Mouse (Mus musculus) stomach, postnatal 0 days (tissue): ENCODE data around the gene Zfp592. TPM values are rescaled to one million over a fixed set of nuclear protein-coding genes. Genes with fewer than 3 reads are reported as not detected.

Experiments used
- ATAC-seq: fragments of 200-750 bp; cut with Nextera tagmentation; 2 replicates; pipeline ENCODE4 v1.8.0; 2017; ENCODE audit not compliant: low FRiP score, low TSS enrichment
- DNase-seq: peaks from one replicate; pipeline ENCODE4 v3.0.0-alpha.2; 2016; ENCODE audit warnings: low spot score
- H3K27ac ChIP-seq: fragments of 300-500 bp; sonication (generic); replicated peaks from 2 replicates; pipeline ENCODE4 v1.5.1; 2014; ENCODE audit warnings: mild to moderate bottlenecking, control low read depth
- H3K27me3 ChIP-seq: fragments of 300-500 bp; sonication (generic); 2 replicates; pipeline ENCODE4 v1.6.1; 2014; ENCODE audit warnings: low read length; ENCODE audit not compliant: control insufficient read depth, insufficient read depth
- H3K36me3 ChIP-seq: fragments of 300-500 bp; sonication (generic); 2 replicates; pipeline ENCODE4 v1.6.1; 2014; ENCODE audit warnings: low read length, mixed read lengths; ENCODE audit not compliant: control insufficient read depth, insufficient read depth
- H3K4me1 ChIP-seq: fragments of 300-500 bp; sonication (generic); replicated peaks from 2 replicates; pipeline ENCODE4 v1.6.1; 2014; ENCODE audit warnings: antibody characterized with exemption; ENCODE audit not compliant: control insufficient read depth, insufficient read depth
- H3K4me2 ChIP-seq: fragments of 300-500 bp; sonication (generic); replicated peaks from 2 replicates; pipeline ENCODE4 v1.6.1; 2014; ENCODE audit warnings: low read depth, mild to moderate bottlenecking, control low read depth, moderate library complexity
- H3K4me3 ChIP-seq: fragments of 300-500 bp; sonication (generic); 2 replicates; pipeline ENCODE4 v1.5.1; 2014; ENCODE audit warnings: low read depth, low read length, control low read depth
- H3K9ac ChIP-seq: fragments of 300-500 bp; sonication (generic); 2 replicates; pipeline ENCODE4 v1.6.1; 2014; ENCODE audit warnings: mild to moderate bottlenecking, low read length, control low read depth, mixed read lengths
- H3K9me3 ChIP-seq: fragments of 300-500 bp; sonication (generic); 2 replicates; pipeline ENCODE4 v1.6.1; 2016; ENCODE audit warnings: low read length; ENCODE audit not compliant: control insufficient read depth
- CTCF ChIP-seq: IDR thresholded peaks from 2 replicates; pipeline ENCODE4 v1.5.1; 2016; ENCODE audit warnings: antibody characterized with exemption, low read depth, mild to moderate bottlenecking, moderate library complexity
- EP300 ChIP-seq: optimal IDR thresholded peaks from 2 replicates; pipeline ENCODE3; 2016; ENCODE audit warnings: antibody characterized with exemption
- WGBS: fragments of 180-500 bp; shearing (Covaris S2); extraction: QIAGEN DNeasy Blood & Tissue Kit; methylation state at CpG from one replicate; pipeline ENCODE4 v1.1.7; 2014; 5-methylcytosine and 5-hydroxymethylcytosine counted together
- polyA plus RNA-seq: library from polyadenylated mRNA; unstranded; fragments of >200 nt; fragmentation: Nextera tagmentation; extraction: Ambion mirVana; gene quantifications from 2 replicates; pipeline ENCODE4 v1.2.1, GENCODE M21; 2015

Gene Zfp592
- polyA plus RNA-seq, 1 experiment from 2014 or later, result 3.0 TPM

- Histone ChIP-seq H3K27me3 (no peaks in the 10 kb centered on the region), H3K4me2 (no peak overlapping the region), H3K9me3 (no peaks in the 10 kb centered on the region), H3K4me3 (no peak overlapping the region), H3K4me1 (no peaks in the 10 kb centered on the region), H3K9ac (no peak overlapping the region), H3K36me3 (no peaks in the 10 kb centered on the region), H3K27ac (no peak overlapping the region)
- ATAC-seq, result no peak
- no peak for TF ChIP-seq EP300
- no peak for TF ChIP-seq CTCF
- WGBS, result 90% methylated on average over 11 of the region's 11 CpGs
- DNase-seq, result no peak
These were observed 12.9 kb upstream of the Zfp592 start for GRCm38 (mm10) chr7:80980566-80980965.

GRCm38 (mm10) chr7:80986458-80987187, 6.9 kb upstream of the Zfp592 start:
- no peak for DNase-seq
- H3K9ac ChIP-seq, result no peak overlapping the region
- H3K9me3 ChIP-seq, result no peaks in the 10 kb centered on the region
- no peak overlapping the region for H3K27ac ChIP-seq
- ATAC-seq, result 0 out of 2 replicates have a peak, but pooled peaks have one; percentile 38
- WGBS, result 22% methylated on average over 6 of the region's 6 CpGs
- H3K36me3 ChIP-seq, result no peaks in the 10 kb centered on the region
- no peak overlapping the region for H3K4me3 ChIP-seq
- H3K4me2 ChIP-seq, result no peak overlapping the region
- no peaks in the 10 kb centered on the region for H3K27me3 ChIP-seq
- TF ChIP-seq CTCF (no peak), EP300 (no peak)
- peaks cover 2% of the 10 kb centered on the region for H3K4me1 ChIP-seq

GRCm38 (mm10) chr7:80987805-80988625, 5.5 kb upstream of the Zfp592 start:
- H3K27me3 ChIP-seq, result no peaks in the 10 kb centered on the region
- TF ChIP-seq EP300 (no peak), CTCF (no peak)

GRCm38 (mm10) chr7:80990276-80990675, 3.2 kb upstream of the Zfp592 start:
- Histone ChIP-seq H3K4me1 (peaks cover 7% of the 10 kb centered on the region), H3K27me3 (no peaks in the 10 kb centered on the region), H3K36me3 (no peaks in the 10 kb centered on the region), H3K9me3 (no peaks in the 10 kb centered on the region), H3K9ac (no peak overlapping the region), H3K4me3 (no peak overlapping the region), H3K27ac (no peak overlapping the region), H3K4me2 (no peak overlapping the region)
- no peak for ATAC-seq
- WGBS, result 83% methylated on average over 6 of the region's 6 CpGs
- DNase-seq, result peak; percentile 56
- TF ChIP-seq EP300, result no peak
- no peak for TF ChIP-seq CTCF

More at GRCm38 (mm10) chr7:80987805-80988625, 5.5 kb upstream of the Zfp592 start:
- H3K4me1 ChIP-seq, result peaks cover 7% of the 10 kb centered on the region
- ATAC-seq, result no peak
- H3K36me3 ChIP-seq, result no peaks in the 10 kb centered on the region
- no peak for DNase-seq
- H3K4me3 ChIP-seq, result no peak overlapping the region
- no peaks in the 10 kb centered on the region for H3K9me3 ChIP-seq
- no peak overlapping the region for H3K4me2 ChIP-seq
- H3K27ac ChIP-seq, result no peak overlapping the region
- H3K9ac ChIP-seq, result no peak overlapping the region
- 46% methylated on average over 4 of the region's 4 CpGs for WGBS

- Histone ChIP-seq H3K4me1 (peaks cover 7% of the 10 kb centered on the region), H3K9ac (no peak overlapping the region), H3K9me3 (no peaks in the 10 kb centered on the region), H3K4me2 (peak overlapping the region; percentile 61), H3K27me3 (no peaks in the 10 kb centered on the region), H3K27ac (peak overlapping the region; percentile 97), H3K36me3 (no peaks in the 10 kb centered on the region), H3K4me3 (peak overlapping the region; percentile 96)
- ATAC-seq (no peak), DNase-seq (no peak)
- TF ChIP-seq EP300 (no peak), CTCF (no peak)
- 87% methylated on average over 5 of the region's 5 CpGs for WGBS
These were observed 1.9 kb upstream of the Zfp592 start for GRCm38 (mm10) chr7:80991589-80991988.
